Comparison of ENCODE assay signal across 10 mouse cellular contexts in genomic region chr4:122910577-122910976, GRCm38 (mm10). TPM values are rescaled to one million over a fixed set of nuclear protein-coding genes. Genes with fewer than 3 reads are reported as not detected.
DNase-seq lines count a peak whose midpoint lies in the region; ATAC-seq lines count a peak whose summit lies in the region.
"Had no signal": no experiment of that assay in that cellular context is flagged by ENCODE, and none has a peak within 500 bp of the region (broad histone marks: within the 10 kb centered on the region; RNA-seq: fewer than 3 reads in every experiment).

No protein-coding gene starts in this region.

- WGBS in hindbrain, embryonic 10.5 days, result 54% methylated on average over 6 of the region's 6 CpGs
- WGBS in hindbrain, embryonic 12.5 days, result 47% methylated on average over 6 of the region's 6 CpGs

- DNase-seq in hindbrain, embryonic 10.5 days (ENCODE audit: low spot score), result no peak
- peak; percentile 12 for DNase-seq in urinary bladder, postnatal 14 days (ENCODE audit: low spot score)
- no peak for DNase-seq in urinary bladder, postnatal 4 days (ENCODE audit: low spot score in 2 of 2)
- peak; percentile 75 for DNase-seq in induced T-regulatory cell, adult 2 months (ENCODE audit: low read depth)
- no peak for DNase-seq in ovary, postnatal 14 days (ENCODE audit: low spot score)
- DNase-seq in left cerebral cortex, adult 8-10 months (ENCODE audit: low spot score in 2 of 2), result no peak
- no peak for DNase-seq in frontal cortex, postnatal 25 days (ENCODE audit: low spot score in 2 of 2)

- peaks cover 17% of the 10 kb centered on the region for H3K4me1 ChIP-seq in hindbrain, embryonic 10.5 days (replicated peaks)
- H3K4me1 ChIP-seq in hindbrain, embryonic 12.5 days, result peaks cover 10% of the 10 kb centered on the region

- H3K27ac ChIP-seq in hindbrain, embryonic 10.5 days, result peak overlapping the region; percentile 84
- H3K27ac ChIP-seq in hindbrain, embryonic 12.5 days, result no peak overlapping the region
- H3K27ac ChIP-seq: forebrain, embryonic 12.5 days had no signal

- no peak for ATAC-seq in hindbrain, embryonic 12.5 days (ENCODE audit: low FRiP score)

- H3K36me3 ChIP-seq in hindbrain, embryonic 10.5 days, result no peaks in the 10 kb centered on the region
- no peaks in the 10 kb centered on the region for H3K36me3 ChIP-seq in hindbrain, embryonic 12.5 days
- H3K36me3 ChIP-seq: forebrain, embryonic 12.5 days; midbrain, embryonic 12.5 days had no signal

- no peak overlapping the region for H3K4me2 ChIP-seq in hindbrain, embryonic 12.5 days (replicated peaks)
- H3K4me2 ChIP-seq: forebrain, embryonic 12.5 days had no signal

- no peaks in the 10 kb centered on the region for H3K27me3 ChIP-seq in hindbrain, embryonic 10.5 days (ENCODE audit: insufficient read depth, poor library complexity, severe bottlenecking)
- H3K27me3 ChIP-seq in hindbrain, embryonic 12.5 days, result no peaks in the 10 kb centered on the region
- H3K27me3 ChIP-seq: forebrain, embryonic 12.5 days; midbrain, embryonic 12.5 days had no signal

- 0 out of 2 replicates have a peak, but pooled peaks cover 8% of the 10 kb centered on the region for H3K9me3 ChIP-seq in hindbrain, embryonic 10.5 days
- 0 out of 2 replicates have a peak, but pooled peaks cover 5% of the 10 kb centered on the region for H3K9me3 ChIP-seq in hindbrain, embryonic 12.5 days (replicated peaks)
- H3K9me3 ChIP-seq: forebrain, embryonic 12.5 days had no signal

- H3K9ac ChIP-seq in hindbrain, embryonic 12.5 days, result no peak overlapping the region
- H3K9ac ChIP-seq: forebrain, embryonic 12.5 days; midbrain, embryonic 12.5 days had no signal

- H3K4me3 ChIP-seq in hindbrain, embryonic 10.5 days, result no peak overlapping the region
- H3K4me3 ChIP-seq in hindbrain, embryonic 12.5 days, result no peak overlapping the region
- H3K4me3 ChIP-seq: forebrain, embryonic 12.5 days; midbrain, embryonic 12.5 days had no signal

RNA-seq across cellular contexts. Expression of gene Cap1, which starts 24.7 kb away (rescaled TPM):
- polyA plus RNA-seq in hindbrain, embryonic 10.5 days (2016; fragmentation: Nextera tagmentation; extraction: Ambion mirVana), result 66.8 and 79.3 TPM in 2 replicates
- polyA plus RNA-seq in hindbrain, embryonic 12.5 days (2016; fragmentation: Nextera tagmentation; extraction: Ambion mirVana), result 55.6 and 70.6 TPM in 2 replicates
- total RNA-seq in left cerebral cortex, adult 8-10 months (2022), result 100 to 1,000 TPM; 300 to 310 (median 302) TPM

RNA-seq across cellular contexts. Expression of gene Mfsd2a, which starts 50.4 kb away (rescaled TPM):
- 26.8 and 28.9 TPM in 2 replicates for polyA plus RNA-seq in hindbrain, embryonic 10.5 days (2016; fragmentation: Nextera tagmentation; extraction: Ambion mirVana)
- 28.5 and 28.7 TPM in 2 replicates for polyA plus RNA-seq in hindbrain, embryonic 12.5 days (2016; fragmentation: Nextera tagmentation; extraction: Ambion mirVana)
- total RNA-seq in left cerebral cortex, adult 8-10 months (2022), result 10 to 100 TPM; 16.4 to 24.8 (median 20.1) TPM

Comparison
In these comparisons a context has a peak if more than half of its experiments do, and no peak if none do; other contexts are left out.
1. DNase-seq: peak in urinary bladder, postnatal 14 days (single experiment) and induced T-regulatory cell, adult 2 months (single experiment); none in hindbrain, embryonic 10.5 days (single experiment), urinary bladder, postnatal 4 days (0 of 2), ovary, postnatal 14 days (single experiment), left cerebral cortex, adult 8-10 months (0 of 2) and frontal cortex, postnatal 25 days (0 of 2).